In the genomic region with DNA sequence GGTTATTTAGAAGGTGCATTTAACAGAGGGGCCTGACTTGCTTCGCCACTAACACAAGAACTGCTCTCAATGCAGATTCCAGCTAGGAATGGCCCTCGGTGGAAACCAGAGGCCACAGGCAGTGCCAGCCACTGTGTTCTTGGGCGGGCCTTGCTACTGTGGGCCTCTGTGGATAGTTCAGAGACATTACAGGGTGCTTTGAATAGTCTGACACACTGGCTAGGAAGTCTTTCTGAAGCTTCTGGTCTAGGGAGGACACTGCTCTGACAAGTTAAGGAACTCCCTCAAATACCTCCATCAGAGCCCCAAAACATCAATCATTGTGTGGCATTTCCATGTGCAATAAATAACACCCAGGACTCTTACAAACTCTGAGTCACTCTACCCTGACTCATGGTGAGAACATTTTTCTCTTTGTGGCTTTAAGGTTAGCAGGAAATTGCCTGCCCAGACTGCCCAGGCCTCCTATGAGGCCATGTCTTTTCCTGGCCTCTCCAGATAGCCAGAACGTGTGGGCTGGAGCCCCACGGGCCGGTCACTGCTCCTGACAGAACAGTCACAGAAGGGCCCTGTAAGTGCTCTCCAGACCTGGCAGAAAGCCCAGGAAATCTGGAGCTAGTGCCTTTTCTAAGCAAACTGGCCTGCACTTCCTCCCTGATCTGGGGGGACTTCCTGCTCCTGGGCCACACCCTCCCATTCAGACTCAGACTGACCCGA, we compare ENCODE assay signal across 8 mouse cellular contexts. TPM values are rescaled to one million over a fixed set of nuclear protein-coding genes. Genes with fewer than 3 reads are reported as not detected.
DNase-seq lines count a peak whose midpoint lies in the region; ATAC-seq lines count a peak whose summit lies in the region.

No protein-coding gene starts in this region.

- no peak for ATAC-seq in neural tube, embryonic 11.5 days (ENCODE audit: insufficient read depth, low FRiP score, low TSS enrichment)
- ATAC-seq in kidney, embryonic 15.5 days (replicated peaks; ENCODE audit: low FRiP score), result peak; percentile 84
- peak; percentile 66; the same call in 1 of the 2 replicates for ATAC-seq in limb, embryonic 12.5 days (ENCODE audit: insufficient number of reproducible peaks, insufficient read depth, low FRiP score, low TSS enrichment, low read depth)
- no peak for ATAC-seq in erythroblast, adult 5-6 weeks (replicated peaks; ENCODE audit: low FRiP score, poor library complexity, severe bottlenecking)

- no peaks in the 10 kb centered on the region for H3K9me3 ChIP-seq in neural tube, embryonic 11.5 days (ENCODE audit: control insufficient read depth, low read length)
- no peaks in the 10 kb centered on the region for H3K9me3 ChIP-seq in embryonic facial prominence, embryonic 10.5 days
- no peaks in the 10 kb centered on the region for H3K9me3 ChIP-seq in heart, embryonic 10.5 days
- H3K9me3 ChIP-seq in kidney, embryonic 15.5 days (replicated peaks), result no peaks in the 10 kb centered on the region
- H3K9me3 ChIP-seq in limb, embryonic 12.5 days, result no peaks in the 10 kb centered on the region

- H3K27ac ChIP-seq in neural tube, embryonic 11.5 days (ENCODE audit: low read depth, low read length), result no peak overlapping the region
- H3K27ac ChIP-seq in embryonic facial prominence, embryonic 10.5 days (replicated peaks), result peak overlapping the region; percentile 40
- peak overlapping the region; percentile 86 for H3K27ac ChIP-seq in heart, embryonic 10.5 days
- H3K27ac ChIP-seq in kidney, embryonic 15.5 days, result peak overlapping the region; percentile 89
- H3K27ac ChIP-seq in limb, embryonic 12.5 days, result peak overlapping the region; percentile 89

- no peaks in the 10 kb centered on the region for H3K4me1 ChIP-seq in neural tube, embryonic 11.5 days (ENCODE audit: control insufficient read depth, insufficient read depth, low read length)
- peaks cover 36% of the 10 kb centered on the region for H3K4me1 ChIP-seq in embryonic facial prominence, embryonic 10.5 days
- peaks cover 21% of the 10 kb centered on the region for H3K4me1 ChIP-seq in heart, embryonic 10.5 days
- H3K4me1 ChIP-seq in kidney, embryonic 15.5 days, result peaks cover 22% of the 10 kb centered on the region
- H3K4me1 ChIP-seq in limb, embryonic 12.5 days (replicated peaks), result peaks cover 22% of the 10 kb centered on the region

- H3K4me3 ChIP-seq in neural tube, embryonic 11.5 days (ENCODE audit: low read depth, low read length), result no peak overlapping the region
- no peak overlapping the region for H3K4me3 ChIP-seq in embryonic facial prominence, embryonic 10.5 days
- no peak overlapping the region for H3K4me3 ChIP-seq in heart, embryonic 10.5 days
- no peak overlapping the region for H3K4me3 ChIP-seq in kidney, embryonic 15.5 days (replicated peaks)
- no peak overlapping the region for H3K4me3 ChIP-seq in limb, embryonic 12.5 days (replicated peaks)

- no peaks in the 10 kb centered on the region for H3K27me3 ChIP-seq in neural tube, embryonic 11.5 days (ENCODE audit: control insufficient read depth, insufficient read depth, low read length)
- no peaks in the 10 kb centered on the region for H3K27me3 ChIP-seq in embryonic facial prominence, embryonic 10.5 days (replicated peaks; ENCODE audit: low read depth, poor library complexity, severe bottlenecking)
- H3K27me3 ChIP-seq in heart, embryonic 10.5 days (ENCODE audit: insufficient read depth, poor library complexity, severe bottlenecking), result no peaks in the 10 kb centered on the region
- H3K27me3 ChIP-seq in kidney, embryonic 15.5 days, result no peaks in the 10 kb centered on the region
- no peaks in the 10 kb centered on the region for H3K27me3 ChIP-seq in limb, embryonic 12.5 days

- H3K4me2 ChIP-seq in neural tube, embryonic 11.5 days (ENCODE audit: low read depth), result no peak overlapping the region
- 0 out of 2 replicates have a peak overlapping the region, but pooled peaks have one; percentile 7 for H3K4me2 ChIP-seq in kidney, embryonic 15.5 days
- no peak overlapping the region for H3K4me2 ChIP-seq in limb, embryonic 12.5 days

- H3K36me3 ChIP-seq in neural tube, embryonic 11.5 days (ENCODE audit: control insufficient read depth, insufficient read depth, low read length), result no peaks in the 10 kb centered on the region
- no peaks in the 10 kb centered on the region for H3K36me3 ChIP-seq in embryonic facial prominence, embryonic 10.5 days (replicated peaks)
- no peaks in the 10 kb centered on the region for H3K36me3 ChIP-seq in heart, embryonic 10.5 days
- no peaks in the 10 kb centered on the region for H3K36me3 ChIP-seq in kidney, embryonic 15.5 days
- no peaks in the 10 kb centered on the region for H3K36me3 ChIP-seq in limb, embryonic 12.5 days

- 50% methylated on average over 7 of the region's 7 CpGs for WGBS in neural tube, embryonic 11.5 days
- WGBS in embryonic facial prominence, embryonic 10.5 days, result 69% methylated on average over 7 of the region's 7 CpGs
- WGBS in heart, embryonic 10.5 days, result 42% methylated on average over 7 of the region's 7 CpGs
- WGBS in kidney, embryonic 15.5 days, result 31% methylated on average over 7 of the region's 7 CpGs
- 40% methylated on average over 7 of the region's 7 CpGs for WGBS in limb, embryonic 12.5 days

- H3K9ac ChIP-seq in neural tube, embryonic 11.5 days (ENCODE audit: low read length), result no peak overlapping the region
- H3K9ac ChIP-seq in kidney, embryonic 15.5 days, result no peak overlapping the region
- no peak overlapping the region for H3K9ac ChIP-seq in limb, embryonic 12.5 days (replicated peaks)

- peak; percentile 31 for DNase-seq in neural tube, embryonic 11.5 days (ENCODE audit: low spot score)
- DNase-seq in neural tube, embryonic 10.5 days (ENCODE audit: extremely low spot score, low spot score), result no peak
- DNase-seq in embryonic facial prominence, embryonic 10.5 days (ENCODE audit: low spot score), result no peak
- peak; percentile 91 for DNase-seq in heart, embryonic 10.5 days (ENCODE audit: low spot score)
- DNase-seq in natural killer cell, adult 2 months (ENCODE audit: low spot score in 2 of 2), result peak; percentile 14 to 48

RNA-seq across cellular contexts. Expression of a gene that starts 7.4 kb away (rescaled TPM):
- polyA plus RNA-seq in neural tube, embryonic 11.5 days (2014; fragmentation: Nextera tagmentation; extraction: Ambion mirVana), result 2.0 and 2.2 TPM in 2 replicates
- polyA plus RNA-seq in embryonic facial prominence, embryonic 10.5 days (2016; fragmentation: Nextera tagmentation; extraction: Ambion mirVana), result 0.96 and 1.0 TPM in 2 replicates
- 2.0 and 2.8 TPM in 2 replicates for polyA plus RNA-seq in heart, embryonic 10.5 days (2016; fragmentation: Nextera tagmentation; extraction: Ambion mirVana)
- 3.0 and 3.4 TPM in 2 replicates for polyA plus RNA-seq in kidney, embryonic 15.5 days (2015; fragmentation: Nextera tagmentation; extraction: Ambion mirVana)
- 1.9 and 2.1 TPM in 2 replicates for polyA plus RNA-seq in limb, embryonic 12.5 days (2016; fragmentation: Nextera tagmentation; extraction: Ambion mirVana)
- not detected in 2 replicates for total RNA-seq in erythroblast, adult 5-6 weeks (2015; ENCODE audit: low replicate concordance)
- not detected in 2 replicates for total RNA-seq in erythroblast, adult 5-6 weeks (2017; ENCODE audit: low replicate concordance)

Comparison
In these comparisons a context has a peak if more than half of its experiments do, and no peak if none do; other contexts are left out.
1. DNase-seq: peak in neural tube, embryonic 11.5 days (single experiment), heart, embryonic 10.5 days (single experiment) and natural killer cell, adult 2 months (2 of 2); none in neural tube, embryonic 10.5 days (single experiment) and embryonic facial prominence, embryonic 10.5 days (single experiment).
2. ATAC-seq: peak in kidney, embryonic 15.5 days (single experiment) and limb, embryonic 12.5 days (single experiment); none in neural tube, embryonic 11.5 days (single experiment) and erythroblast, adult 5-6 weeks (single experiment).